Mouse (Mus musculus) embryonic fibroblast, embryonic 13.5 days (primary cell): Measurements from ENCODE around the gene Pgbd5. TPM values are rescaled to one million over a fixed set of nuclear protein-coding genes. Genes with fewer than 3 reads are reported as not detected.

ENCODE experiments used
- H3K27ac ChIP-seq: 2 replicates; pipeline ENCODE4 v1.5.1; 2012; ENCODE audit warnings: low read length, control low read depth, inconsistent platforms; ENCODE audit not compliant: insufficient read depth
- H3K4me1 ChIP-seq: 2 replicates; pipeline ENCODE4 v1.6.1; 2011; ENCODE audit warnings: low read length; ENCODE audit not compliant: control insufficient read depth, insufficient read depth
- H3K4me3 ChIP-seq: 2 replicates; pipeline ENCODE4 v1.5.1; 2011; ENCODE audit warnings: mild to moderate bottlenecking, control low read depth, low read length; ENCODE audit not compliant: insufficient read depth
- CTCF ChIP-seq: IDR thresholded peaks from 2 replicates; pipeline ENCODE4 v1.5.1; 2011; ENCODE audit warnings: mild to moderate bottlenecking, control low read depth, low read length, moderate library complexity, borderline replicate concordance; ENCODE audit not compliant: insufficient read depth
- POLR2A ChIP-seq: IDR thresholded peaks from 2 replicates; pipeline ENCODE4 v1.6.1; 2011; ENCODE audit warnings: low read depth, mild to moderate bottlenecking, control low read depth, low read length, moderate library complexity
- polyA plus RNA-seq: library from polyadenylated mRNA; stranded (reverse); fragments of >200 nt; gene quantifications from 2 replicates; pipeline ENCODE4 v1.2.4, GENCODE M21; 2011; ENCODE audit warnings: low read depth; ENCODE audit not compliant: missing spikeins, insufficient read length

Pgbd5 gene
- polyA plus RNA-seq, 1 experiment = 0.42 TPM

- TF ChIP-seq POLR2A (no peak), CTCF (no peak)
- peaks cover 5% of the 10 kb centered on the region for H3K4me1 ChIP-seq
- H3K27ac ChIP-seq = no peak overlapping the region
- no peak overlapping the region for H3K4me3 ChIP-seq
These were observed 24.5 kb downstream of the Pgbd5 start for GRCm38 (mm10) chr8:124415002-124415401.

- Histone ChIP-seq H3K4me3 (no peak overlapping the region), H3K4me1 (peaks cover 5% of the 10 kb centered on the region), H3K27ac (no peak overlapping the region)
- no peak for TF ChIP-seq POLR2A
- no peak for TF ChIP-seq CTCF
These were observed 26.1 kb downstream of the Pgbd5 start for GRCm38 (mm10) chr8:124413244-124413965.

GRCm38 (mm10) chr8:124412496-124413243, 26.8 kb downstream of the Pgbd5 start:
- Histone ChIP-seq H3K4me3 (no peak overlapping the region), H3K27ac (no peak overlapping the region)
- TF ChIP-seq CTCF = no peak
- TF ChIP-seq POLR2A = no peak

GRCm38 (mm10) chr8:124404471-124405260, 34.8 kb downstream of the Pgbd5 start:
- no peak overlapping the region for H3K27ac ChIP-seq
- TF ChIP-seq CTCF (no peak), POLR2A (no peak)
- H3K4me1 ChIP-seq = no peaks in the 10 kb centered on the region
- no peak overlapping the region for H3K4me3 ChIP-seq

More at GRCm38 (mm10) chr8:124412496-124413243, 26.8 kb downstream of the Pgbd5 start:
- peaks cover 5% of the 10 kb centered on the region for H3K4me1 ChIP-seq

GRCm38 (mm10) chr8:124403876-124404275, 35.6 kb downstream of the Pgbd5 start:
- Histone ChIP-seq H3K27ac (no peak overlapping the region), H3K4me3 (no peak overlapping the region), H3K4me1 (no peaks in the 10 kb centered on the region)
- TF ChIP-seq POLR2A (no peak), CTCF (peak; percentile 40; the same call in 1 of the 2 replicates)

GRCm38 (mm10) chr8:124399403-124399861, 40.0 kb downstream of the Pgbd5 start:
- no peaks in the 10 kb centered on the region for H3K4me1 ChIP-seq
- H3K4me3 ChIP-seq = no peak overlapping the region
- H3K27ac ChIP-seq = no peak overlapping the region
- TF ChIP-seq CTCF = no peak
- TF ChIP-seq POLR2A = no peak

GRCm38 (mm10) chr8:124398843-124399402, 40.5 kb downstream of the Pgbd5 start:
- Histone ChIP-seq H3K4me1 (no peaks in the 10 kb centered on the region), H3K4me3 (no peak overlapping the region), H3K27ac (no peak overlapping the region)
- no peak for TF ChIP-seq POLR2A
- TF ChIP-seq CTCF = no peak

GRCm38 (mm10) chr8:124397321-124398065, 42.0 kb downstream of the Pgbd5 start:
- TF ChIP-seq POLR2A (no peak), CTCF (no peak)
- no peak overlapping the region for H3K4me3 ChIP-seq
- no peaks in the 10 kb centered on the region for H3K4me1 ChIP-seq
- H3K27ac ChIP-seq = no peak overlapping the region

GRCm38 (mm10) chr8:124396531-124396930, 42.9 kb downstream of the Pgbd5 start:
- Histone ChIP-seq H3K4me1 (no peaks in the 10 kb centered on the region), H3K4me3 (no peak overlapping the region), H3K27ac (no peak overlapping the region)
- TF ChIP-seq POLR2A = no peak
- TF ChIP-seq CTCF = no peak

- no peak overlapping the region for H3K27ac ChIP-seq
- no peak for TF ChIP-seq CTCF
- TF ChIP-seq POLR2A = no peak
- no peaks in the 10 kb centered on the region for H3K4me1 ChIP-seq
- no peak overlapping the region for H3K4me3 ChIP-seq
These were observed 44.1 kb downstream of the Pgbd5 start for GRCm38 (mm10) chr8:124395392-124395791.
